Mouse (Mus musculus) layer of hippocampus, adult 9-11 months (tissue): ENCODE measurements around the gene Mri1.

Source experiments
- DNase-seq: peaks from one replicate; pipeline ENCODE4 v3.0.0; 2022

Gene Mri1

DNA sequence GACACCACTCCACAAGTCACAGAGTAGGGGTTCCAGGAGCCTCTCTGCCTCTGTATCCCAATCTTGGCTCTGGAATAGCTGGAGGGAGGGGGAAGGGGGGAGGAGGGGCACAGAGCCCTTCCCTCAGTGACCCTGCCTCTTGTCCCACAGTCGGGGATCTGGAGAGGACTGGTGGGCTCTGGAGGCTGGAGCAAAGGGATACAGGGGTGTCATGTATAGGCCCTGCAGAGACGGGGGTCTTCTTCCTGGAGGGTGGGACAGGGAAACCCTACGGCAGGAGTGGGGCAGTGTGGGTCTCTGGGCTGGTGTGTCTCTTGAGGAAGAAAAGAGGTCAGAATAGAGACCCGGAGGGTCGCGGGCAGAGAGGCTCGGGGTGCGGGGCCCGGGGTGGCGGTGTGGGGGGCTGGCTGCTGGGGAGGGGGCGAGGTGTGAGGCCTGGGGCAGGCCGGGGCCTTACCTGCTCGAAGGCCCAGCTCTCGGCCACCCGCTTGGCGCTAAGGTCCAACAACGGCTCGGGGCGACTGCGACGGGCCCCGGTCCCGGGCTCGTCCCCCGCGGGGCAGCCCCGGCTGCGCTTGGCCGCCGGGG, 20.6 kb downstream of the Mri1 start:
- no peak for DNase-seq

DNA sequence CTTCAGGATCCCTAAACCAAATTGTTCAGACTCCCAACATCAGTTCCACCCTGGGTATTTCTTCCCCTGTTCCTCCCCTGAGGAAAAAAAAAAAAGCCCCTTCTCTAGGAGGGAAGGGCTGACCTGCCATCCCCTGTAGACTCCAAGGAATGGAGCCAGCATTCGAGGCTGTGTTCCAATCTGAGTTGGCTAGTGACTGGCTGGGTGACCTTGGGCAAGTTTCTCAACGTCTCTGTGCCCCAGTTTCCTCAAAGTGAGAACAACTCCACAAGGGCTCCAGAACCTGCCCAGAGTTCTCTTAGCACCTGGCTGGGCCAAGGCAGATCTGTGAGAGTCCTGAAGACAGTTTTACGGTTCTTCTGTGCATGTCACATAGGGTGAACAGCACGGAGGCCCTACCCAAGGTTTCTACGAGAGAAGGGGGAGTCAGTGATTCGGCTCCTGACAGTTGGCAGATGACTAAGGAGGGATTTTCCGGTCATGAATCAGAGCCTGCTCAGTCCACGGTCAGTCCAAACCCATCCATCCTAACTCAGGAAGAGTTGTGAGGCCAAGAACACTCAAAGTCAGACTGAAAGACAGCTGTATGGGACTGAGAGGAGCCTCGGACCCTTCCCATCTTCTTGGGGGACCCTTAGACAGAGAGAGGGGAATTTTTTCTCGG, 21.2 kb downstream of the Mri1 start:
- DNase-seq: no peak

DNA sequence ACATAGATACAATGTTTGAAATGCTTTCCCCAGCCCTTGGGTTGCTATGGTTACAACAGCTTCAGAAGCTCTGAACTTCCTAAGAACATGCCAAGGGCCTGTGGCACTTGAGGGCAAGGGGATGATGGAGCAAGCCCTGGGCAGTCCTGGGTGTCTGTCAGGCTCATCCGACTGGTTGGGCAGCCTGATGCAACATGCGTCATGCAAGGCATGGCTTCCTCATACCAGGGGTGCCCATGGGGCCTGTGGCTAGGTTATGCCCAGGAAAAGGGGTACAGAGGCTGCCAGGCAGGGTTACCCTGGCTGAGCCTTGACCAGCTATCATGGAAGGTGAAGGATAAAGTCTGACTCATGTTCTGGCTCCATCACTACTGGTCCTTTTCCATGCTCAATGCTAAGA, 24.1 kb downstream of the Mri1 start:
- no peak for DNase-seq

DNA sequence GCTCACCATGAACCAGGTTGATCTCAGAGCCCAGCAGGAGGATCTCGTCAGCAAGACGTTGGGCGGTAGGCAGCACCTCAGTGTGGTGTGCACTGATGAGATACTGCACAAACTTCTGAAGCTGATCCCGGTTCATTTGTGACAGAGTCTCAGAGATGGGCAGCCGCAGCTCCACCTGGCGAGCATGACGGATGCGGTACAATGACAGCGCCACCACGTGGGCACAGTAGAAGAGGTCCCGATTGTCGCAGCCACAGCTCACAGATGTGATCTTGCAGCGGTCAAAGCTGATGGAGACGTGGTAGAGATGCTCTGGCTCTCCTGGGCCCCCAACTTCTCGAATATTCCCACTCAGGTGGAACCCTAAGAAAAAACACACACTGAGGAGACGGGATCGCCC, 26.4 kb downstream of the Mri1 start:
- DNase-seq: no peak

DNA sequence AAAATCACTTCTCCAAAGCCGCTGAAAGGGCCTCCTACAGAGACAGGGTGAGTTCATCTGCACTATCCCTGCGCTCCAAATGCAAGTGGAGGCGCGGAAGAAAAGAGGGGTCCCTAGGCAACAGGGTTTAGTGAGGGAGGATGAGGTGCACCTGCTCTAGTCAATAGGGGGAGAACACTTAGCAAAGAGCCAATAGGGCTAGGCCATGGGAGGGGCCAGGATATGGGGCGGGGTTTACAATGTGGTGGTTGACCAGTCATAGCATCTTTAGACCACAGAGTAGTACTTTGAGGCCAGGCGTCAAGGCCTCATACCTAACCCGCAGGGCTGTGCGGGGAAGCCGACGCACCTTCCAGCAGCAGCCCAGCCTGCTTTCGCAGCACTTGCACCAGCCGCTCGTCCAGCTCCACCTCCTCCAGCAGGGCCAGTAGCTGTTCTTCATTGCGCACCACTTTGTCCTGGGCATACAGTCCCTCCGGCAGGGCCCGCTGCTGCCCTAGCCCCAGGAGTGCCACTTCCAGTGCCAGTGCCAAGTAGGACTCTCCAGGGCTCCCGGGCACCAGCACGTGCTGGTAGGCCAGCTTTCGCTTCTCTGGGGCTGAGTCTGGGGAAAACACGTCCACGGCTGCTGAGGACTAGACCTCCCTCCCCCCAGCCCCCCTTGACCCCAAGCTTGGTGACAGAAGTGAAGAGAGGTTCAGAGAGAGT, 33.6 kb downstream of the Mri1 start:
- DNase-seq: peak; percentile 54

DNA sequence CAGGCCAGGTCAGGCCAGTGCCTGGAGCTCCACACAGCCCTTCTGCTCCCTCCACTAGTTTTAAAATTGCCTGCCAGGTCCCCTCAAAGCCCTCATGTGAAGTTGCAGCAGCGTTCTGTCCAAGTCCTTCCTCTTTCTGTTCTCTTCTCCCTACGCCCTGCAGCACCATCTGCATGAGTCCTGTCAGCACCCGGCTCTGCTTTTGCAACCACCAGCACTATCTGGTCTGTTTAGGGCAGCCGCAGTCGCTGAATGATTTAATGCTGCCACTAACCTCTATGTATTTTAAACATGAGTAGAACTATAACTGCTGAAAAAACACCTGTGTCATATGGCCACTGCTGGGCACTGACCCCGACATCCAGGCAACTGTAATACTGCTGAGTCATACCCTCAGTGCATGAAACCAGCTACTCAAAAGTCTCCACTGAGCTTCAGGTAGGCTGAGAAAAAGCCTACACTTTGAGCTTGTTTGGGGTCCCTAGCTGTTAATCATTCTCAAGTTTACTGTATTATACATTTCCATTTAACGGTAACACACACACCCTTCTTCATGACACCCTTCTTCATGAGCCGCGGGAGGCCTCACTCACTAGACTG, 34.5 kb downstream of the Mri1 start:
- peak; percentile 81 for DNase-seq

DNA sequence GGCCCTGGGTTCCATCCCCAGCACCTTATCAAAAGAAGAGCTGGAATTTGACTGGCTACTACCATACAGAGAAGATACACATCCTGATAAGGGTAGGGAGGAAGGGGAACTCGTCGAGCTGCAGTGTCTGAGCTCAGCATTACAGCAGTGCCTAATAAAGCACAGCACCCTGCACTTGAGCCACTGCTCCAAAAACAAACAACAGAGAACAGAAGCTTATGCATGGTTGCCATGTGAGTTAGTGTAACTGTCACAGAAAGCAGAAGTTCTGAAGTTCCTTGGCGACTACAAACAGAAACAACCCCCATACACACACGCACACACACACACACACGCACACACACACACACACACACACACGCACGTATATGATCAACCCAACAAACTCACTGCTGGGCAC, 37.0 kb downstream of the Mri1 start:
- peak; percentile 66 for DNase-seq

DNA sequence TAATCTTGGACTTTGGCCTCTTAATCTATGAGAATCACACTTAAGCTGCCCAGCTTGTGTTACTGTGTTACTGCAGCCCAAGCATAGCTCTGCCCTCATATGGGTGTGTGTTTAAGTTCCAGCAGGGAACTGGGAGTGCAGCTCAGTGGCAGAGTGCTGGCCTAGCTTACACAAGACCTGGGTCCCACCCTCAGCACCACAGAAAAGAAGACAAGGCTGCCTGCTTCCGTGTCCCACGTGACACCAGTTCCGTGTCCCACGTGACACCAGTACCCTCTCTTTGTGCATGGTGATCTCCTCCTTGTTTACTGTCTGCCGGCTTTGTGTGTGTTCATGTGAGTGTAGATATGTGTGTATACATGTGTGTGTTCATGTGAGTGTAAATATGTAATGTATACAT, 39.0 kb downstream of the Mri1 start:
- no peak for DNase-seq

DNA sequence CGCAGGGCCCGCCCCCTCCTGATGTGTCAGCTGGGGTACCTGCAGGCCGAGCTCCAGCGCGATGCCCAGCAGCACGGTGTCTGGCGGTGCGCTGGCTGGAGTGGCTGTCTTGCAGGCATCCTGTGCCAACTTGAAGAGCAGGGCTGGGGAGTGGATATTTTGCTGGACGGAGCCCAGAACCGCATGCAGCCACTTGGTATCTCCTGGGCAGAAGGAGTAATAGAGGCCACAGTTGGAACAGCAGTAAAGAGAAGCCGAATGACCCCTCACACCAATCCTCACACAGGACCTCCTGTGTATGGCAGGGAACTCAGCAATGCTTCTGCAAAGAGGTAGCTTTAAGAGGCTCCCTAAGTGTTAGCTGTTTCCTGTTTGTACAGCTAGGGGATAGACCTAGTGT, 39.9 kb downstream of the Mri1 start:
- no peak for DNase-seq

DNA sequence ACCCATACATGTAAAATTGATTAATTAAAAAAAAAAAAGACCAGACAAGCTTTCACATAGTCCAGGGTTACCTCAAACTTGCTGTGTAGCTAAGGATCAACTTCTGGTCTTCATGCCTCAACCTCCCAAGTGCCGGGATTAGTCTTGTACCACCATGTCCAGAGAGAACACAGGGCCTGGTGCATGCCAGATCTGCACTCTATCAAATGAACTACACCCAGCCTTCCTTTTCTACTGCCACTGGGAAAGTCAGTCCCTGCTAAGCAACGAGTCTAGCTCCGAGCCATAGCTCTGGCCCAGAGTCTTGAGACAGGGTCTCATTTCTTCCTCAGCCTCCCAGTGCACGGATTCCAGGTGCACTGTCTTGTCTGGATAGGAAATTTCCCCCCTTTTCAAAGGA, 43.8 kb downstream of the Mri1 start:
- DNase-seq: no peak

DNA sequence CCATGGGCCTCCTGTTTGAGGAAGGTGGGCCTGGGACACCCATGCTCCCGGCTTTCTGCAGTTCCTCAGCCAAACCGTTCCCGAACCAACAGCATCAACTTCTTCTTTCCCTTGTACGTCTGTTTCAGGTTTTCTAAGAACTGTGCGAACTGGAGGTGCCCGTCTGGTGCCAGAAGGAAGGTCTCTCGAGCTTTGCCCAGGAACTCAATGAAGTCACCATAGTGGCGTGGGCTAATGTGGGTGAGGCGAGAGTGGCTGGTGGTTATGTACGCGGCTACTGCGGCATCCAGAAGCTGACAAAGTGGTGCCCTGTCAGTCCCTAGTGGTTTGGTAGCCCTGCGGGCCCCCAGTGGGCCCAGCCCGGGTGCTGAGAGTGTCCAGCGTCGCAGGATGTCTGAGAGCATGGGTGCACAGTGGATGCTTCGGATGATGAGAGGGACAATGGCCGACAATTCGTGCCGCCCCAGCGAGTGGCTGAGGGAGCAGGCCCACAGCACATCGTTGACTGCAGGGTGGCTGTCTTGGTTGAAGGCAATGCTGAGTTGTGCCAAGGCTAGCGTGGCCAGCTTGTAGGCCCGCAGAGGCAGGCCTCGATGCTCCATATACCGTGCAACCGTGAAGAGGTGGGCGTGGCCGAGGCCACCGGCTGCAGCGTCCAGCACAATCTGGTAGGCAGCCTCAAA, 45.1 kb downstream of the Mri1 start:
- no peak for DNase-seq

DNA sequence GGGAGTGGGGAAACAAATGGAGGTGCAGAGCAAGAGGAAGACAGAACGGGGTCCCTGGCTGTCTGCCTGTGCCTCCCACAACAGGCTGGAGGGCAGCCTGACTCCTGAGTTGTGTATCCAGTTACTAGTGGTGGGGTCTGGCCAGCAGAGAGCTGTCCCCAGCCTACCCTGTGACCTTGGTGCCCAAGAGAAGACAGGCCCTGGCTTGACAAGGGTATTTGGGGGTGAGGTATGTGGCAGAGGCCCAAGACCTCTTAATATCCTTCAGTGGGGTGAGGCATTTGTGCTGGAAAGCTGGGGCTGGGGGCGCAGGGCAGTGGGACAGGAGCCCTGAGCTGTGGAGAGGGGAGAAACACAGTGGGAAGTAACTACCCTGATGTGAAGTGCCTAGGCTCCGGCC, 45.9 kb downstream of the Mri1 start:
- no peak for DNase-seq

DNA sequence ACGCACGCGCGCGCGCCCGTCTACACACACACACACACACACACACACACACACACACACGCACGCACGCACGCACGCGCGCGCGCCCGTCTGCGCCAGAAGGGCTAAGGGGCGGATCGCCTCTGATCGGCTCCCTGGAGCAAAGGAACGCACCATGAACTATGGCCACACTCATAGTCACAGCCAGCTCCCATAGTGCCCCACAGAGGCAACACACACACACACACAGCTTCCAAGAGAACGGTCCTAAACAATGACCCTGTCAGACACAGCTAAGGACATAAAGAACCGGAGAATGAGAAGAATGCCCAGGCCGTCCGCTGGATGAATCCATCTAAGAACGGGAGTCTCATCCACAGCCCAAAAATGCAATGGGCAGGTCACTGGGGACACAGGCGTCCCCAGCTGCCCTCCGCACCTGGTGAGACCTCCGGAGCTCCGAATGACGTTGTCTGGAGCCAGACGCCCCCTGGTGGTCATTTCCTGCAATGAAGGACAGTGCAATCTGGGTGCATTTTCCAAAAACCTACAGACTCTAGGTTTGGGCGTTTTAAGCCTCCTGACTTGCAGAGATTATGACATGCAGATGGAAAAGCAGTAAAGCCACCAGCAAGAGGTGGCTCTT, 46.8 kb downstream of the Mri1 start:
- DNase-seq: peak; percentile 70

DNA sequence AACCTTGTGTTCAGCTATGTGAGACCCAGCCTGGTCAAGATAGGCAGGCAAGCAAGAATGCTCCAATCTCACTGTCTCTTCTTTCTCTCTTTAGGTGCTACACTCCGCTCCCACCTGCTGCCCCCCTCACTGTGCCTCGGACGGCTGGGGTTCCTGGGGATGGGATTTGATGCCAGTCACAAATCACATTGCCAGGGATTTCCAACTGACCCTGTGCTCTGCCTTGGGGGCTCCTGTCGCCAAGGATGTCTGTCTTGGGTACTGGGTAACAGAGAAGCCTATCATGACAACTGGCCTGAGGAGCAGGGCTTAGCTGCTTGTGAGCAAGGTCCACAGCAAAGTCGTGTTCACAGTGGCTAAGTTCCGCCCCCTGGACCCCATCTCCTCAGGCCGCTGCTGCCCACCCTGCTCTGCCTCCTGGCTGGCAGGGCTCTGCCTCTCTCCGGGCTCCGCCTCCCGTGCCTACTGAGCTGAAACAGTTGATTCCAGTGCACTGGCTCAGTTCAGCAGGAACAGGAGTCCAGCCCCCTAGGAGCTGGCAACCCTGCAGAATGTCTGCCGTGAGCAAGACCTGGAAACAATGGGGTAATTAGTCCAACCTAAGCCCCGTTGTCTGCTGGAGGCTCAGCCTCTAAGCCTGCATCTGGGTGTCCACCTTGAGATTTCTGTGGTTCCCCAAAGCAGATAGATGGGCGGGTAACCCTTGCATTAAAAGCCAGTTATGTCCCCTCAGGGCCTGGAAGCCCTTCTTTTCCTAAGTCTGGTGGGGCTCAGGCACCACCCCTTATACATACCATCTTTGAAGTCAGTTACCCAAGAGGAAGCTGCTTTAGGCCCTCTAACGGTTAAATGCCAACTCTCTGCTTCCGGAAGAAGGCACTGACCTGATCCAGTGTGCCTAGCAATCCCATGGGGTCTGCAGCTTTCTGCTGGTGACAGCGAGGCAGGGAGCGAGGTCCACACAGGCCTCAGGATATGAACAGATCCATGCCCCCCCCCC, 48.4 kb downstream of the Mri1 start:
- DNase-seq: no peak

DNA sequence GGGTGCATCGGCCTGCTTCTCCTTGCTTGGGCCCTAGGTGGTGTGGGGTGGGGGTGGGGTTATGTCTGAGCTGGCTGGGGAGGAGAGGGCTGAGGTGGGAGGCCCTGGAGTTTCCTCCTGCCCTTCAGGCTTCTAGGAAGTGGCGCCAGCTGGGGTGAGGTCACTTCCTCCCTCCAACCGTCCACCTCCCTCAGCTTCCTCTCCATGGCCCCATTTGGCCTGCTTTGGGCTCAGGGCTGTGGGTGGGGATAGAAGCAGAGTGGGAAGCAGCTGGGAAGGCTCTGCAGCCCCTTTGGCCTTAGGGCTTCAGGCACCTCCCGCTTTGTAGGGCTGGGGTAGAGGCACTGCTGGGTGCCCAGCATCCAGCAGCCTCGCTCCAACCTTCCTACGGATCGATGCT, 49.3 kb downstream of the Mri1 start:
- no peak for DNase-seq

DNA sequence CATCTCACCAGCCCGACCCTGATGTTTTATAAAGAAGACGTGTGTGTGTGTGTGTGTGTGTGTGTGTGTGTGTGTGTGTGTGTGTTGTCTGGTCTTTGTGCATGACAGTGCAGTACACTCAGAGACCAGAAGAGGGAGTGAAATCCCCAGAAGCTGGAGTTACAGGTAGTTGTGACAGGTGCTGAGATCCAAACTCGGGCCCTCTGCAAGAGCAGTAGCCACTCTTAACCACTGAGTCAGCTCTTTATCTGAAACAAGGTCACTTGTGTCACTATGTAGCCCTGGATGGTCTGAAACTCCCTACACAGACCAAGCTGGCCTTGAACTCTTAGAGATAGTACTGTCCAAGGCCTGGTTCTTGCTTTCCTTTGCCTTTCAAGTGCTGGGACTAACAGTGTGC, 50.5 kb downstream of the Mri1 start:
- DNase-seq: no peak

DNA sequence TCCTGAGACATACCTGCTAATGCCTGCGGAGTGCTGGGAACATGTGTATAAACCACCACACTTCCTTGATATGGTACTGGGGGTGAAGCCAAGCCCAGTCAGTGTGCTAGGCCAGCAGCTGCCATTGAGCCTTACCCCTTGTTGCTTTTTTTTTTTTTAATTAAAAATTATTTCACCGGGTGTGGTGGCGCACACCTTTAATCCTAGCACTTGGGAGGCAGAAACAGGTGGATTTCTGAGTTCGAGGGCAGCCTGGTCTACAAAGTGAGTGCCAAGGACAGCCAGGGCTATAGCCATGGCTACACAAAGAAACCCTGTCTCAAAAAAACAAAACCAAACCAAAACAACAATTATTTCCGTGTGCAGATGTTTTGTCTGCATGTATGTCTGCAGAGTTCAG, 52.1 kb downstream of the Mri1 start:
- no peak for DNase-seq

DNA sequence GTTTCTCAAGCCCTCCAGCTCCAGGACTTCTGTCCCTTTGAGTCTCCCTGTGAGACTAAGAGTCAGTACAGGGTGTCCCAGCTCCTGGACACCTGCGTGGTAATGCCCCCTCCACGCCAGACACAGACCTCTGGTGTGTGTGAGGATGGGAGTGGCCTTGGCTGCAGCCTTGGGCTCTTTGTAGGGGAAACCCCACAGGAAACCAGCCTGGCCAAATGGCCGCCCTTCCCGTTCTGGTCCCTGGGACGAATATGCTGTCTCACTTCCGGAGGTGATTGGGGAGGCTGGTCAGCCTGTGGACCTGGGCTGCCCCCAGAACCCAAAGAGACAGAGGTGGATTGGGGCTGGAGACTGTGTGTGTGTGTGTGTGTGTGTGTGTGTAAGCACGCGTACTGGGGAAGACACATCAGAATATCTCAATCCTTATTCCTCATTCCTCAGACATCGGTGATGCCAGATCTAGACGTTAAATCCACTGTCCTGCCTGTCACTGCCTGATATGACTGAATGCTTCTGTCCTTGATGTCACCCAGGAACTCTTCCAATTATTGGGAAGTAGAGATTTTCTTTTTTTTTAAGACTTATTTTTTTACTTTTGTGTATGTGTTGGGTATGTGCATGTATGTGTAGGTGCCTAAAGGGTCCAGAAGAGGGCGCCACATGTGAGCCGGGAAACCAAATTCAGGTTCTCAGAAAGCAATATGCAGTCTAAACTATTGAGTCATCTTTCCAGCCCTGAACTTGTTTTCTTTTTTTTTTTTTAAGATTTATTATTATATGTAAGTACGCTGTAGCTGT, 53.0 kb downstream of the Mri1 start:
- DNase-seq: peak; percentile 72

DNA sequence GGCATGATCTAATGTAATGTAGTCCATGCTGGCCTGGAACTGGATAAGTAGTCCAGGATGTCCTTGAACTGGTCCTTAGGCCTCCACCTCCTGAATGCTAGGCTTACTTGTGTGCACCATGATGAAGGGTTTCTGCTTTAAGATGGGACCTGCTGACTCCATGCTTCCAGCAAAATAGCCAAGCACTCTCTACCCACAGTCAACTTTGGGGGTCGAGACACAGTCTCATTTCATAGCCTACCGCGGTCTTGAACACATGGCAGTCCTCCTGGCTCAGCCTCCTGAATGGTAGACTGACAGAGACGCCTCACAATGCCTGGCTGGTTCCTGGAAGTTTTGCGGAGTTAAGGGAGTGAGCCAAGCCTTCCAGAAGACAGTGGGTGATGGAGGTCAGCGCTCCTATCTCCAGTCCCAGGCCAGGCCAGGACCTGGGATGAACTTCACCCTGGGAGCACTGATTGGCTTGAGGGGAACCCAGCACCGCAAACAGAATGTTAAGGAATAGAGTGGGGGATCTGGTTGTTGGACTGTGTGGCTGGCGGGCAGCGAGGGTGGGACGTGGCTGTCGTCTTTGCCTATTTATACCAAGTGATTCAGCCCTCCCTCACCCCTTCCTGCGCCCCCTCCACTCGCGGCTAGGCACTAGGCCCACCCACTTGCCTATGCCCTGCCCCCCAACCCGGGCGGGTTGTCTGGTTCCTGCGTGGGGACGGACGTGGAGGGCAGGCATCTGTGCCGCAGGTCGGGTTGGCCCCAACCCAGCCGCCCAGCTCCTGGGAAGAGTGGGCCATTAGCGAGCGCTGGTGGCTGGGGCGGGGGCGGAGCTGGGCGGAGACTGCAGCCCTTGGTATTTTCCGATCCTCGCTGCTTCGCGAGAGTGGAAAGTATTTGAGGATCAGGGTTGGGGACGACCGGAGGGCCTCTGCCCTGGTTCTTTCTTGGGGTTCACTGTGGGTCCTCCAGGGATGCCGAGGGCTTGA, 53.9 kb downstream of the Mri1 start:
- peak; percentile 77 for DNase-seq

DNA sequence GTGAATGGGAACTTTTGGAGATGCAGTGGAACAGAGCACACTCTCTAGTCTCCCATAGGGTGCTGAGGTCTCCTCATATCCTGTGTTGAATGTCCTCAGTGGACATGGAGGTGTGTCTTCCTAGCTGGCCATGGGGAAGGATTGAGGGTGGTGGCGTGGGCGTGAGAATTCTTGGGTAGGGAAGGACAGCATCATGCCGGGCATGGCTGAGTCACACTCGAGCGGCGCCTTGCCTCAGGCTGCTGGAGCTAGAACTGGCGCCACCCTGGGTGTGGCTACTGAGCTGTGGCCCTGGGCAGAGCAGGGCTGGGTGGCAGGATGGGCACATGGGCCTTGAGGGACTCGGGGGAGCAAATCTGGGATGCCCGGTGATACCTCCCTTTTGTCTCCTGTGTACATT, 54.7 kb downstream of the Mri1 start:
- DNase-seq: no peak
